Mouse (Mus musculus) testis, adult 2 months (tissue): ENCODE data around the gene Mettl26.

Experiments
- CTCF ChIP-seq: fragments of 200-500 bp; IDR thresholded peaks from 2 replicates; pipeline ENCODE4 v1.5.1; 2012; ENCODE audit warnings: low read depth, mild to moderate bottlenecking, inconsistent platforms, low read length, moderate library complexity; ENCODE audit not compliant: control insufficient read depth, insufficient read depth, insufficient replicate concordance
- POLR2A ChIP-seq: fragments of 200-500 bp; IDR thresholded peaks from 2 replicates; pipeline ENCODE4 v1.6.1; 2012; ENCODE audit warnings: low read depth, mild to moderate bottlenecking, inconsistent platforms, low read length, moderate library complexity; ENCODE audit not compliant: control insufficient read depth

DNA sequence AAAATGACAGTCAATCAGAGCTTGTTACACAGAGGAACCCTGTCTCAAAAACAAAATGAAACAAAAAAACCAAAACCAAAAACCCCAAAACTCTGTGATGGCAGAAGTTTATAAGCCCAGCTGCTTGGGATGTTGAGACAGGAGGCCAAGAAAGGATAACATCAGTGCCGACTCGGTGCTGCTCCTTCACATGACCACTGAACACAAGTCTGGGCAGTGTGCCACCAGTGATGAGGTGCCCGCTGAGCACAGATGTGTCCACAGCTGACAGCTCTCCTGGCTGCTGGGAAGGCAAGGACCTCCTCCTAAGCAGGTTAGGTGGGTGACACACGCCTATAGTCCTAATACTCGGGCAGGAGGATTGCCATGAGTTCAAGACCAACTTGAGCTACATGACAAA lies 47.2 kb downstream of the Mettl26 start:
- TF ChIP-seq CTCF (no peak), POLR2A (no peak)
